19 mouse cellular contexts compared by ENCODE assay signal in the genomic region with DNA sequence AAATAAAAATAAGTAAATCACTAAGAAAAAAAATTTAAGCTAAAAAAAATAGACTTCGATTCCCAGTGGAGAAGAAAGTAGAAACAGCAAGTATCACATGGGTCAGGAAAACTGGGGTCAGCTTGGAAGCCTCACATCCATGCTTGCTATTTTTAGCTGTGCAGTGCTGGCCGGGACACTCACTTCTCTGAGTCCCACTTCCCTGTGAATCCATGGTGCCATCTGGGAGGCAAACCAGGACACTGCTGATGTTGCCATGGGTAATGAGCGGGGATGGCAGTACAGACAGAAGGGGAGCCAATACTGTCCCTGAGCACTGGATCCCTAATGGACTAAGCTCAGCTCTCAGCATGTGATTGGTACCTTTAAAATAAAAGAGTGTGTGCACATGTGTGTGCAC. TPM values are rescaled to one million over a fixed set of nuclear protein-coding genes. Genes with fewer than 3 reads are reported as not detected.
DNase-seq lines count a peak whose midpoint lies in the region; ATAC-seq and TF ChIP-seq lines count a peak whose summit lies in the region.
"Had no signal": no experiment of that assay in that cellular context is flagged by ENCODE, and none has a peak within 500 bp of the region (broad histone marks: within the 10 kb centered on the region; RNA-seq: fewer than 3 reads in every experiment).

No protein-coding gene starts in this region.

- ATAC-seq in heart, embryonic 12.5 days (ENCODE audit: insufficient number of reproducible peaks, low FRiP score), result no peak; the same call in 1 of the 2 replicates
- ATAC-seq in kidney, embryonic 16.5 days (ENCODE audit: low FRiP score, low TSS enrichment), result no peak
- ATAC-seq: forebrain, embryonic 16.5 days; intestine, embryonic 16.5 days had no signal

- peaks cover 28% of the 10 kb centered on the region for H3K4me1 ChIP-seq in heart, embryonic 10.5 days
- peaks cover 31% of the 10 kb centered on the region for H3K4me1 ChIP-seq in heart, embryonic 12.5 days (replicated peaks)
- H3K4me1 ChIP-seq in kidney, embryonic 16.5 days (ENCODE audit: insufficient read depth, low read length), result peaks cover 6% of the 10 kb centered on the region
- H3K4me1 ChIP-seq in kidney, adult 2 months (ENCODE audit: control insufficient read depth, insufficient read depth, low read length), result no peaks in the 10 kb centered on the region

- H3K4me3 ChIP-seq in gastrocnemius, adult 2 months, result no peak overlapping the region
- H3K4me3 ChIP-seq in heart, embryonic 10.5 days, result no peak overlapping the region
- H3K4me3 ChIP-seq in heart, embryonic 12.5 days, result no peak overlapping the region
- H3K4me3 ChIP-seq in kidney, embryonic 16.5 days (ENCODE audit: low read length), result no peak overlapping the region
- no peak overlapping the region for H3K4me3 ChIP-seq in kidney, adult 2 months (ENCODE audit: insufficient read depth, low read depth, low read length)
- H3K4me3 ChIP-seq: embryonic facial prominence, embryonic 13.5 days; forebrain, embryonic 12.5 days had no signal

- H3K9ac ChIP-seq in heart, embryonic 12.5 days, result no peak overlapping the region
- no peak overlapping the region for H3K9ac ChIP-seq in kidney, embryonic 16.5 days (replicated peaks; ENCODE audit: low read length)
- H3K9ac ChIP-seq: embryonic facial prominence, embryonic 13.5 days; forebrain, embryonic 12.5 days; hindbrain, embryonic 14.5 days had no signal

- intact Hi-C loops in gastrocnemius, adult 2 months (cut with DNase I), result no loop called here
- intact Hi-C loops in gastrocnemius, postnatal 36 days (cut with DNase I), result no loop called here

- DNase-seq in gastrocnemius, adult 2 months, result peak; percentile 34
- no peak for DNase-seq in gastrocnemius, postnatal 36 days
- no peak for DNase-seq in heart, embryonic 10.5 days (ENCODE audit: low spot score)
- no peak for DNase-seq in kidney, adult 2 months
- DNase-seq in lung, postnatal 25 days (ENCODE audit: low spot score), result no peak
- DNase-seq in ovary, postnatal 14 days (ENCODE audit: low spot score), result no peak
- DNase-seq: adrenal gland, postnatal 25 days; cerebellum, adult 18-20 months; cerebellum, adult 9-11 months; cerebellum, postnatal 36 days; gastrocnemius, postnatal 14 days; kidney, adult 8-10 months had no signal

- H3K27me3 ChIP-seq in heart, embryonic 10.5 days (ENCODE audit: insufficient read depth, poor library complexity, severe bottlenecking), result 0 out of 2 replicates have a peak, but pooled peaks cover 3% of the 10 kb centered on the region
- 0 out of 2 replicates have a peak, but pooled peaks cover 3% of the 10 kb centered on the region for H3K27me3 ChIP-seq in heart, embryonic 12.5 days (replicated peaks)
- no peaks in the 10 kb centered on the region for H3K27me3 ChIP-seq in kidney, embryonic 16.5 days (ENCODE audit: insufficient read depth, low read length)
- H3K27me3 ChIP-seq in kidney, adult 2 months (replicated peaks; ENCODE audit: control insufficient read depth, insufficient read depth, low read length), result no peaks in the 10 kb centered on the region
- H3K27me3 ChIP-seq: embryonic facial prominence, embryonic 13.5 days had no signal

- TF ChIP-seq POLR2A in kidney, adult 2 months (IDR thresholded peaks at IDR 0.05; ENCODE audit: low read depth, low read length), result no peak

- no peaks in the 10 kb centered on the region for H3K36me3 ChIP-seq in heart, embryonic 10.5 days
- no peaks in the 10 kb centered on the region for H3K36me3 ChIP-seq in heart, embryonic 12.5 days
- H3K36me3 ChIP-seq in kidney, embryonic 16.5 days (ENCODE audit: insufficient read depth, low read length), result no peaks in the 10 kb centered on the region
- H3K36me3 ChIP-seq in kidney, adult 2 months (ENCODE audit: control insufficient read depth, insufficient read depth, low read length), result no peaks in the 10 kb centered on the region
- H3K36me3 ChIP-seq: embryonic facial prominence, embryonic 13.5 days; forebrain, embryonic 12.5 days had no signal

- H3K9me3 ChIP-seq in heart, embryonic 10.5 days, result no peaks in the 10 kb centered on the region
- H3K9me3 ChIP-seq in heart, embryonic 12.5 days (replicated peaks), result no peaks in the 10 kb centered on the region
- H3K9me3 ChIP-seq in kidney, embryonic 16.5 days (ENCODE audit: low read length), result no peaks in the 10 kb centered on the region
- H3K9me3 ChIP-seq: embryonic facial prominence, embryonic 13.5 days; forebrain, embryonic 12.5 days had no signal

- WGBS in heart, embryonic 10.5 days, result 63% methylated on average over 3 of the region's 3 CpGs
- 63% methylated on average over 3 of the region's 3 CpGs for WGBS in heart, embryonic 12.5 days
- 76% methylated on average over 3 of the region's 3 CpGs for WGBS in kidney, embryonic 16.5 days
- 77% methylated on average over 3 of the region's 3 CpGs for WGBS in kidney, adult 2 months

- H3K27ac ChIP-seq in gastrocnemius, adult 2 months, result peak overlapping the region; percentile 58; the same call in 1 of the 2 replicates
- peak overlapping the region; percentile 36; the same call in 1 of the 2 replicates for H3K27ac ChIP-seq in heart, embryonic 10.5 days
- no peak overlapping the region; the same call in 1 of the 2 replicates for H3K27ac ChIP-seq in heart, embryonic 12.5 days (ENCODE audit: poor library complexity, severe bottlenecking)
- peak overlapping the region; percentile 15; the same call in 1 of the 2 replicates for H3K27ac ChIP-seq in kidney, embryonic 16.5 days (ENCODE audit: low read length)
- H3K27ac ChIP-seq in kidney, adult 2 months (ENCODE audit: insufficient read depth, low read depth, low read length), result no peak overlapping the region
- H3K27ac ChIP-seq: embryonic facial prominence, embryonic 13.5 days; forebrain, embryonic 12.5 days; hindbrain, embryonic 14.5 days had no signal

- no peak overlapping the region for H3K4me2 ChIP-seq in heart, embryonic 12.5 days
- no peak overlapping the region for H3K4me2 ChIP-seq in kidney, embryonic 16.5 days (replicated peaks; ENCODE audit: low read depth, low read length)
- H3K4me2 ChIP-seq: embryonic facial prominence, embryonic 13.5 days; forebrain, embryonic 12.5 days; hindbrain, embryonic 14.5 days had no signal

- no peak for TF ChIP-seq CTCF in gastrocnemius, adult 2 months (IDR thresholded peaks at IDR 0.05)
- no peak for TF ChIP-seq CTCF in kidney, adult 2 months (conservative IDR thresholded peaks at IDR 0.05; ENCODE audit: insufficient read depth, insufficient read length, low read depth, low read length)

RNA-seq across cellular contexts. Expression of gene Hopx, which starts 28.2 kb away (rescaled TPM):
- 1 to 10 TPM; 2.2 to 5.4 TPM for total RNA-seq in gastrocnemius, adult 2 months (2021)
- 1 to 10 TPM; 3.1 to 3.6 TPM for total RNA-seq in gastrocnemius, postnatal 36 days (2021)
- 6.7 and 11.5 TPM in 2 replicates for polyA plus RNA-seq in heart, embryonic 10.5 days (2016; fragmentation: Nextera tagmentation; extraction: Ambion mirVana)
- 14.4 and 14.6 TPM in 2 replicates for polyA plus RNA-seq in heart, embryonic 12.5 days (2016; fragmentation: Nextera tagmentation; extraction: Ambion mirVana)
- polyA plus RNA-seq in kidney, embryonic 16.5 days (2015; fragmentation: Nextera tagmentation; extraction: Ambion mirVana), result 1.1 and 1.8 TPM in 2 replicates
- 14.2 and 18.4 TPM in 2 replicates for polyA plus RNA-seq in kidney, adult 2 months (2012; rRNA removed)

Comparison
In these comparisons a context has a peak if more than half of its experiments do, and no peak if none do; other contexts are left out.
1. H3K27ac ChIP-seq: peak in gastrocnemius, adult 2 months (single experiment), heart, embryonic 10.5 days (single experiment) and kidney, embryonic 16.5 days (single experiment); none in heart, embryonic 12.5 days (single experiment) and kidney, adult 2 months (single experiment).